Mouse (Mus musculus) embryonic fibroblast, embryonic 13.5 days (primary cell): ENCODE data around the gene Defb38.

ENCODE experiments used
- CTCF ChIP-seq: IDR thresholded peaks from 2 replicates; pipeline ENCODE4 v1.5.1; 2011; ENCODE audit warnings: mild to moderate bottlenecking, control low read depth, low read length, moderate library complexity, borderline replicate concordance; ENCODE audit not compliant: insufficient read depth
- POLR2A ChIP-seq: IDR thresholded peaks from 2 replicates; pipeline ENCODE4 v1.6.1; 2011; ENCODE audit warnings: low read depth, mild to moderate bottlenecking, control low read depth, low read length, moderate library complexity

DNA sequence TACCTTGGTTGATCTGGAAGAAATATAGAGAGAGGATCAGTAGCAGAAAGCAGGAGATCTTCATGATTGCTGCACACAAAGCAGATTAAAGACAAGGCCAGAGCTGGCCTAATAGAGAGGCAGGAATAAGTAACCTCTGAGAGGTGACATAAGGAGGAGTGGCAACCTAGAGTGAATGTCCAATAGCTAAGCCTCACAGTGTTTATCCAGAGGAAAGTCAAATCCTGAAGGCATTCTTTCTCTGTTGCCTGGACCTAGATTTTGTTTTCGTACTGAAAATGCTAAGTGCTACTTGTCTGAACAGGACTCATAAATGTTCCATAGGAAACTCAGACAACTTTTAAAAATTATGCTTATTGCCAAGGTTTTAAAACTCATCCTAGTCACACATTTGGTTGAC is at the start of gene Defb38:
- TF ChIP-seq CTCF (no peak), POLR2A (no peak)
